Mouse (Mus musculus): ENCODE data around the gene Epas1. TPM values are rescaled to one million over a fixed set of nuclear protein-coding genes. Genes with fewer than 3 reads are reported as not detected.

The Epas1 gene
- total RNA-seq, 2 experiments from 2014 or later, result 93.6 to 97.0 TPM

GRCm38 (mm10) chr17:86839308-86839707, 85.8 kb downstream of the Epas1 start:
- DNase-seq (ENCODE audit: extremely low spot score in 1 of 2, low spot score in 2 of 2), result no peak
- intact Hi-C loops (cut with DNase I), result no loop called here
- Histone ChIP-seq H3K4me3 (no peak overlapping the region), H3K27ac (no peak overlapping the region)
- TF ChIP-seq CTCF (IDR thresholded peaks at IDR 0.05), result no peak

- Histone ChIP-seq H3K4me3 (no peak overlapping the region), H3K27ac (no peak overlapping the region)
- no peak for DNase-seq (ENCODE audit: extremely low spot score in 1 of 2, low spot score in 2 of 2)
- no peak for TF ChIP-seq CTCF (IDR thresholded peaks at IDR 0.05)
- intact Hi-C loops (cut with DNase I), result no loop called here
Measured at GRCm38 (mm10) chr17:86850700-86851337, 97.3 kb downstream of the Epas1 start.

- no peak for TF ChIP-seq CTCF (IDR thresholded peaks at IDR 0.05)
- Histone ChIP-seq H3K4me3 (no peak overlapping the region), H3K27ac (no peak overlapping the region)
- intact Hi-C loops (cut with DNase I), result no loop called here
- no peak for DNase-seq (ENCODE audit: extremely low spot score in 1 of 2, low spot score in 2 of 2)
Measured at GRCm38 (mm10) chr17:86851782-86852181, 98.3 kb downstream of the Epas1 start.

DNA sequence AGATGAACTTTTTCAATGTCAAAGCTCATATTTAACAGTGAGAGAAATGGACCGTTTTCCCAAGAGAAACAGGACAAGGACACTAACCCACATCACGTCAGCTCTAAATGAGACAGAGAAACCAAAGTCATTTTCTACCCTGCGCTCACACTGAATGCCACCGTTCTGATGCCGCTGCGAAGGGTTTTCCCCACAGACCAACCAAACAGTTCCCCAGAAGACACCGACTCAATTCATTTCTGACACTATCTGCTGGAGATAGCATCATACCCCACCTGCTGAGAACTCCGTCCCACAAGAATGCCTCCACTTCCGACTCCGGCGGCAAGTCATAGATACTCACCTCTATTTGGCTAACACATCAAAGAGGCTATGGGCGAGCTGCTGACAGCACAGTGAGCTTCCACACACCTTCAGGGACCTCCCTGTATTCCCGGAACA, 99.1 kb downstream of the Epas1 start:
- intact Hi-C loops (cut with DNase I), result no loop called here
- H3K4me3 ChIP-seq, result no peak overlapping the region
- no peak for TF ChIP-seq CTCF (IDR thresholded peaks at IDR 0.05)
- DNase-seq (ENCODE audit: extremely low spot score in 1 of 2, low spot score in 2 of 2), result no peak
- H3K27ac ChIP-seq, result no peak overlapping the region

DNA sequence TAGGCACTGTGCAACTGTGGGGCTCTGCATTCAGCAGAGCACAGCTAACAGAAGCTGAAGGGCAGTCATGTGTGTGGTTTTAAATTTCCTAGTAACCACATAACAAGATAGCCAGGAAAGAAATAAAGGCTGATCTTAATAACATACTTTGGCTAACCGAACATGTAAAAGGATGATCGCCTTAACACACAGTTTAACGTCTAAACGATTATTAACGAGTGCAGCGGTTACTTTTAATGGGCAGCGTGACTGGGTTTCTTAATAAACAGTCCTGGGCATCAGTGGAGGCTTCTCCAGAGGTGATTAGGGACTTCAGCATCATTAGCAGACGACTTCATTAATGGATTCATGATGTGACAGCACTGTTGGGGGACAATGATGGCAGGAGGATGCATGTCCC, 117.1 kb downstream of the Epas1 start:
- intact Hi-C loops (cut with DNase I), result no loop called here
- TF ChIP-seq CTCF (IDR thresholded peaks at IDR 0.05), result no peak

GRCm38 (mm10) chr17:86872643-86873042, 119.1 kb downstream of the Epas1 start:
- no peak overlapping the region for H3K4me3 ChIP-seq
- intact Hi-C loops (cut with DNase I), result no loop called here
- no peak overlapping the region for H3K27ac ChIP-seq
- DNase-seq (ENCODE audit: extremely low spot score in 1 of 2, low spot score in 2 of 2), result no peak
- no peak for TF ChIP-seq CTCF (IDR thresholded peaks at IDR 0.05)

More for the DNA sequence above, 117.1 kb downstream of the Epas1 start:
- H3K27ac ChIP-seq, result no peak overlapping the region
- no peak overlapping the region for H3K4me3 ChIP-seq
- DNase-seq (ENCODE audit: extremely low spot score in 1 of 2, low spot score in 2 of 2), result no peak

DNA sequence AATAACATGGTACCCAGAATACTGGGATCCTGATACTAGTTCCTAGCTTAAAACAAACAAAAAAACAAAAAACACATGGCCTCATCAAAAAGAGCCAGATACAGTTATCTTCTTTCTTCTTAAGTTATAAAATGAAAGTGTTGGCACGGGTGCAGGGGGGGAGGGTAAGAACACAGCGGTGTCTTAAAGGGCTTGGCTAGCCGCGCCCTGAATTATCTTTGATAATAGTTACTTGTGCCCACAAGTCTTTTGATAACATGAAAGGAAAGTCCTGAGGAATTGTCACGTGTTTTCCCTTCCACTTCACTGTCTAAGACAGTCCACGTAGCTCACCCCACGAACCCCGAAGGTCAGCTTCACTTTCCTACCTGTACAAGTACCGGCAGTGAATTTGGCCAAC, 123.4 kb downstream of the Epas1 start:
- no peak overlapping the region for H3K27ac ChIP-seq
- H3K4me3 ChIP-seq, result no peak overlapping the region
- no peak for DNase-seq (ENCODE audit: extremely low spot score in 1 of 2, low spot score in 2 of 2)
- intact Hi-C loops (cut with DNase I), result no loop called here
- TF ChIP-seq CTCF (IDR thresholded peaks at IDR 0.05), result no peak

- no peak for DNase-seq (ENCODE audit: extremely low spot score in 1 of 2, low spot score in 2 of 2)
- TF ChIP-seq CTCF (IDR thresholded peaks at IDR 0.05), result no peak
- no peak overlapping the region for H3K4me3 ChIP-seq
- intact Hi-C loops (cut with DNase I), result no loop called here
- H3K27ac ChIP-seq, result no peak overlapping the region
Measured at GRCm38 (mm10) chr17:86877747-86878146, 124.2 kb downstream of the Epas1 start.

DNA sequence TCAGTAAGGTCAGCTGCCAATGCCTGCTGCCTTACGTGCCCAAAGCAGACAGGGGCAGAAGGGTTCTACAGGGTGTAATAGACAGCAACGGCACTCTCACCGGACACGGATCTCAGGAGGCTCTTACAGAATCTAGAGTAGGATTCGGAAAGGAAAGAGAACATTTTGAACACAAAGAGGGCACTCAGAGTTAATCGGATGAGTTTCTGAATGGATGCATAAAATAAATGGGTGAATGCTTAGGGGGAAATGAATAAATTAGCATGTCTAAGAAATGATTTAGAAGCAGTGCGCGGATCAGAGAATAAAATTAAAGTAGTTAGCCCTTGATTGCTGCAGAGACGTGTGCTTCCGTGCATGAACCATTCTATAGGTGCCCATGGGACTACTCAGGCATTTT, 126.6 kb downstream of the Epas1 start:
- TF ChIP-seq CTCF (IDR thresholded peaks at IDR 0.05), result no peak
- Histone ChIP-seq H3K27ac (no peak overlapping the region), H3K4me3 (no peak overlapping the region)
- intact Hi-C loops (cut with DNase I), result no loop called here
- DNase-seq (ENCODE audit: extremely low spot score in 1 of 2, low spot score in 2 of 2), result no peak

DNA sequence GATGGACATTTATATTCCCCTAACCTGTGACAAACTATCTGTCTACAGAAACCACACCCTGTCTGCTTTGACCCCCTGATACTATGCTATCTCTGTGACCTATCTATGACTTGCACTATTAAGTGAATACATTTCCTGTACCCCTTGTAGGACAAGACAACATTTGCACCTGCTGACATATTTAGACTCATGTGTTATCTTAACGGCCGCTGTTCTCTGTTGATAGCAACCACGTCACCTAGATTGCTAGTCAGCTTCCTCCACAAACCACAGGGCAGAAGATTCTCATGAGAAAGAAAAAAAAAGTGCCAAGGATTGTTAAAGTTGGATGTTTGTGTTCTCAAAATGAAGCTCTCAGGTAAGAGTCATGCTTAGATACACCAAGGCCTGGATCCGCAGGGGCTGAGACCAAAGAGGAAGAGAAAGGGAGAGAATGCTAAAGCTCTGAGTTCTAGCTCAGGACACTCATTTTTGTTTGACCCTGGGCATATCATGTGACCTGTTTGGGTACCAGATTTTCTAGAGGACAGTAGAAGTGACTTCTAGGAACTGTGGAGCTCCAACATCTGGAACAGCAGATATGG, 127.1 kb downstream of the Epas1 start:
- no peak for TF ChIP-seq CTCF (IDR thresholded peaks at IDR 0.05)
- Histone ChIP-seq H3K27ac (no peak overlapping the region), H3K4me3 (no peak overlapping the region)
- DNase-seq (ENCODE audit: extremely low spot score in 1 of 2, low spot score in 2 of 2), result no peak
- intact Hi-C loops (cut with DNase I), result no loop called here

Other genes with a start within 250 kb of the Epas1 start
- gene Gm10309, start 248.5 kb upstream of the Epas1 start, total RNA-seq (2021), result not detected
- not detected for gene Tmem247, start 163.6 kb downstream of the Epas1 start, total RNA-seq (2021)
- gene Atp6v1e2, start 194.2 kb downstream of the Epas1 start, total RNA-seq (2021), result not detected
- gene Rhoq, start 209.4 kb downstream of the Epas1 start, total RNA-seq (2021), result 10 to 100 TPM; 35.6 to 45.0 TPM

Data from left cerebral cortex, adult 2 months (tissue).